25 mouse cellular contexts compared by ENCODE assay signal in the genomic region with DNA sequence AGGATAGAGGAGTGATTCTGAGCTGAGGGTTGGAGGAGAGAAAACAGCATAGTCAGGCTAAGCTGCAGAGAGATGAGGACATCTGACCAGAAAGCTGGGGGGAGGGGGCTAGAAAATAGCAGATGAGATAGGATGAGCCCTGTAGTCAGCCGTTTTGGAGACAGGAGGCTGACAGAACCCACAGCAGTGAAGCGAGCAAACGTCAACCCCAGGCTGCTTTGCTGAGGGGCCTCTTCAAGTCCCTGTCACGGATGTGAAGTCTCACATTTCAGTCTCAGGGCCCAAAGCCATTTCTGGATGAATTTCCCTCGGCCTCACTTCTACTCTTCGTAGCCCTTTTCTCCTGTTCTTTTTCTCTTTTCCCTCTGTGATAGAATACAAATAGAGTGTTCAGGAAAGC.
DNase-seq lines count a peak whose midpoint lies in the region; ATAC-seq and TF ChIP-seq lines count a peak whose summit lies in the region.
"Had no signal": no experiment of that assay in that cellular context is flagged by ENCODE, and none has a peak within 500 bp of the region (broad histone marks: within the 10 kb centered on the region; RNA-seq: fewer than 3 reads in every experiment).

No protein-coding gene starts in this region.

- no peak overlapping the region for H3K27ac ChIP-seq in kidney, embryonic 14.5 days (ENCODE audit: low read depth, low read length)
- peak overlapping the region; percentile 62; the same call in 1 of the 2 replicates for H3K27ac ChIP-seq in lung, embryonic 15.5 days
- 0 out of 2 replicates have a peak overlapping the region, but pooled peaks have one; percentile 0 for H3K27ac ChIP-seq in embryonic facial prominence, embryonic 15.5 days (replicated peaks)
- H3K27ac ChIP-seq in stomach, postnatal 0 days (replicated peaks) = peak overlapping the region; percentile 53; the same call in 1 of the 2 replicates
- H3K27ac ChIP-seq: forebrain, embryonic 13.5 days; hindbrain, postnatal 0 days; left cerebral cortex, adult 2 months; limb, embryonic 13.5 days; liver, embryonic 12.5 days had no signal

- H3K27me3 ChIP-seq in kidney, embryonic 14.5 days (ENCODE audit: control insufficient read depth, insufficient read depth, low read length) = no peaks in the 10 kb centered on the region
- no peaks in the 10 kb centered on the region for H3K27me3 ChIP-seq in lung, embryonic 15.5 days
- H3K27me3 ChIP-seq in embryonic facial prominence, embryonic 15.5 days = no peaks in the 10 kb centered on the region
- no peaks in the 10 kb centered on the region for H3K27me3 ChIP-seq in stomach, postnatal 0 days (ENCODE audit: control insufficient read depth, insufficient read depth, low read length)
- H3K27me3 ChIP-seq: forebrain, embryonic 13.5 days; limb, embryonic 13.5 days; liver, embryonic 12.5 days had no signal

- no peak overlapping the region for H3K4me3 ChIP-seq in kidney, embryonic 14.5 days (ENCODE audit: low read length)
- H3K4me3 ChIP-seq in lung, embryonic 15.5 days = no peak overlapping the region
- H3K4me3 ChIP-seq in embryonic facial prominence, embryonic 15.5 days (replicated peaks) = no peak overlapping the region
- no peak overlapping the region for H3K4me3 ChIP-seq in stomach, postnatal 0 days (ENCODE audit: low read depth, low read length)
- H3K4me3 ChIP-seq: forebrain, embryonic 13.5 days; left cerebral cortex, adult 2 months; limb, embryonic 13.5 days; liver, embryonic 12.5 days had no signal

- H3K36me3 ChIP-seq in kidney, embryonic 14.5 days (ENCODE audit: control insufficient read depth, insufficient read depth, low read length) = no peaks in the 10 kb centered on the region
- H3K36me3 ChIP-seq in lung, embryonic 15.5 days = no peaks in the 10 kb centered on the region
- no peaks in the 10 kb centered on the region for H3K36me3 ChIP-seq in embryonic facial prominence, embryonic 15.5 days
- H3K36me3 ChIP-seq in stomach, postnatal 0 days (ENCODE audit: control insufficient read depth, insufficient read depth, low read length) = 0 out of 2 replicates have a peak, but pooled peaks cover 3% of the 10 kb centered on the region

- 34% methylated on average over 6 of the region's 6 CpGs for WGBS in kidney, embryonic 14.5 days
- WGBS in lung, embryonic 15.5 days = 35% methylated on average over 6 of the region's 6 CpGs
- WGBS in embryonic facial prominence, embryonic 15.5 days = 25% methylated on average over 6 of the region's 6 CpGs
- 52% methylated on average over 6 of the region's 6 CpGs for WGBS in stomach, postnatal 0 days

- no peaks in the 10 kb centered on the region for H3K9me3 ChIP-seq in kidney, embryonic 14.5 days (ENCODE audit: control insufficient read depth, low read length)
- H3K9me3 ChIP-seq in lung, embryonic 15.5 days = no peaks in the 10 kb centered on the region
- H3K9me3 ChIP-seq in embryonic facial prominence, embryonic 15.5 days (replicated peaks) = no peaks in the 10 kb centered on the region
- H3K9me3 ChIP-seq in stomach, postnatal 0 days (ENCODE audit: control insufficient read depth, low read length) = no peaks in the 10 kb centered on the region
- H3K9me3 ChIP-seq: forebrain, embryonic 13.5 days; limb, embryonic 13.5 days; liver, embryonic 12.5 days had no signal

- TF ChIP-seq EP300 in stomach, postnatal 0 days (optimal IDR thresholded peaks at IDR 0.05) = no peak

- 0 out of 2 replicates have a peak, but pooled peaks cover 16% of the 10 kb centered on the region for H3K4me1 ChIP-seq in kidney, embryonic 14.5 days (ENCODE audit: control insufficient read depth, insufficient read depth, low read length)
- H3K4me1 ChIP-seq in lung, embryonic 15.5 days = peaks cover 16% of the 10 kb centered on the region
- H3K4me1 ChIP-seq in embryonic facial prominence, embryonic 15.5 days = peaks cover 16% of the 10 kb centered on the region
- no peaks in the 10 kb centered on the region for H3K4me1 ChIP-seq in stomach, postnatal 0 days (replicated peaks; ENCODE audit: control insufficient read depth, insufficient read depth)
- H3K4me1 ChIP-seq: forebrain, embryonic 13.5 days had no signal

- H3K4me2 ChIP-seq in kidney, embryonic 14.5 days (replicated peaks; ENCODE audit: low read depth, low read length) = no peak overlapping the region
- no peak overlapping the region for H3K4me2 ChIP-seq in lung, embryonic 15.5 days
- H3K4me2 ChIP-seq in embryonic facial prominence, embryonic 15.5 days (replicated peaks) = no peak overlapping the region
- no peak overlapping the region for H3K4me2 ChIP-seq in stomach, postnatal 0 days (replicated peaks; ENCODE audit: low read depth)
- H3K4me2 ChIP-seq: forebrain, embryonic 13.5 days; limb, embryonic 13.5 days; liver, embryonic 12.5 days had no signal

- ATAC-seq in kidney, embryonic 14.5 days (ENCODE audit: low FRiP score, low TSS enrichment) = peak; percentile 62; the same call in 1 of the 2 replicates
- ATAC-seq in lung, embryonic 15.5 days (ENCODE audit: borderline replicate concordance, extremely low read depth, low FRiP score, low TSS enrichment) = no peak
- no peak for ATAC-seq in embryonic facial prominence, embryonic 15.5 days (ENCODE audit: insufficient number of reproducible peaks, low FRiP score, low TSS enrichment, low read depth)
- ATAC-seq in stomach, postnatal 0 days (ENCODE audit: low FRiP score, low TSS enrichment) = no peak
- ATAC-seq: CD4-positive, CD25-positive, alpha-beta regulatory T cell, adult 4 months; forebrain, embryonic 13.5 days; hindbrain, postnatal 0 days; intestine, embryonic 16.5 days; liver, embryonic 12.5 days; liver, postnatal 0 days; midbrain, embryonic 16.5 days had no signal

- DNase-seq in kidney, postnatal 36 days = no peak
- DNase-seq in lung, postnatal 14 days = no peak
- DNase-seq in stomach, postnatal 0 days (ENCODE audit: low spot score) = no peak
- no peak for DNase-seq in testis, postnatal 14 days (ENCODE audit: low spot score)
- DNase-seq: adrenal gland, postnatal 25 days; cerebellum, adult 11-12 months; cerebellum, adult 9-11 months; embryo, embryonic 11 days; gastrocnemius, postnatal 10 days; heart, postnatal 14 days; kidney, postnatal 10 days; liver, postnatal 0 days; right cerebral cortex, postnatal 25 days; thymus, postnatal 4 days had no signal

- TF ChIP-seq CTCF in stomach, postnatal 0 days (IDR thresholded peaks at IDR 0.05; ENCODE audit: low read depth) = no peak

- no peak overlapping the region; the same call in 1 of the 2 replicates for H3K9ac ChIP-seq in kidney, embryonic 14.5 days (ENCODE audit: low read depth, low read length)
- no peak overlapping the region for H3K9ac ChIP-seq in lung, embryonic 15.5 days
- no peak overlapping the region for H3K9ac ChIP-seq in embryonic facial prominence, embryonic 15.5 days
- no peak overlapping the region for H3K9ac ChIP-seq in stomach, postnatal 0 days (ENCODE audit: low read length)
- H3K9ac ChIP-seq: forebrain, embryonic 13.5 days; limb, embryonic 13.5 days; liver, embryonic 12.5 days; liver, postnatal 0 days had no signal
